Mouse (Mus musculus) lung, postnatal 0 days (tissue): ENCODE measurements at regions not wholly inside any gene's neighbourhood (a gene's known extent, or its start where the extent isn't known, plus 50 kb on each side); places are given as distances from the start of the nearest gene placed in this dataset.
A peak's percentile ranks its signal among the peaks of the same experiment; 100 is the strongest.
"Not testable (repeated sequence)": the region's sequence is repeated elsewhere in the genome, so short reads cannot be mapped to it uniquely, and the experiment has no call there.

Experiments
- ATAC-seq: fragments of 200-750 bp; cut with Nextera tagmentation; 2 replicates; pipeline ENCODE4 v1.8.0; 2017; ENCODE audit warnings: moderate library complexity
- DNase-seq: peaks from one replicate; pipeline ENCODE4 v3.0.0-alpha.2; 2016; ENCODE audit warnings: low spot score
- H3K27ac ChIP-seq: fragments of 300-500 bp; sonication (generic); 2 replicates; pipeline ENCODE4 v1.5.1; 2014; ENCODE audit warnings: antibody characterized with exemption, mild to moderate bottlenecking, low read length, mixed read lengths
- H3K27me3 ChIP-seq: fragments of 300-500 bp; sonication (generic); replicated peaks from 2 replicates; pipeline ENCODE4 v1.6.1; 2014; ENCODE audit warnings: low read length, mixed read lengths; ENCODE audit not compliant: insufficient read depth
- H3K36me3 ChIP-seq: fragments of 300-500 bp; sonication (generic); 2 replicates; pipeline ENCODE4 v1.6.1; 2014; ENCODE audit warnings: low read length, mixed read lengths; ENCODE audit not compliant: insufficient read depth
- H3K4me1 ChIP-seq: fragments of 300-500 bp; sonication (generic); 2 replicates; pipeline ENCODE4 v1.6.1; 2014; ENCODE audit warnings: antibody characterized with exemption, low read depth, low read length, mixed read lengths; ENCODE audit not compliant: insufficient read depth
- H3K4me2 ChIP-seq: fragments of 300-500 bp; sonication (generic); replicated peaks from 2 replicates; pipeline ENCODE4 v1.6.1; 2014; ENCODE audit warnings: low read depth, mild to moderate bottlenecking, low read length, moderate library complexity, mixed read lengths
- H3K4me3 ChIP-seq: fragments of 300-500 bp; sonication (generic); 2 replicates; pipeline ENCODE4 v1.5.1; 2014; ENCODE audit warnings: low read depth, low read length
- H3K9ac ChIP-seq: fragments of 300-500 bp; sonication (generic); replicated peaks from 2 replicates; pipeline ENCODE4 v1.6.1; 2014; ENCODE audit warnings: low read depth, mild to moderate bottlenecking
- H3K9me3 ChIP-seq: fragments of 300-500 bp; sonication (generic); 2 replicates; pipeline ENCODE4 v1.6.1; 2016; ENCODE audit warnings: low read length, mixed read lengths
- CTCF ChIP-seq: IDR thresholded peaks from 2 replicates; pipeline ENCODE4 v1.5.1; 2016; ENCODE audit warnings: antibody characterized with exemption, mild to moderate bottlenecking
- EP300 ChIP-seq: IDR thresholded peaks from 2 replicates; pipeline ENCODE4 v1.6.1; 2016; ENCODE audit warnings: antibody characterized with exemption, mild to moderate bottlenecking, control low read depth
- WGBS: fragments of 180-500 bp; shearing (Covaris S2); extraction: QIAGEN DNeasy Blood & Tissue Kit; methylation state at CpG from one replicate; pipeline ENCODE4 v1.1.7; 2014; 5-methylcytosine and 5-hydroxymethylcytosine counted together

GRCm38 (mm10) chr10:119086450-119086849 lies 153.4 kb downstream of the Cand1 start:
- no peak overlapping the region for H3K4me3 ChIP-seq
- H3K4me2 ChIP-seq = no peak overlapping the region
- H3K27me3 ChIP-seq = no peaks in the 10 kb centered on the region
- no peak overlapping the region for H3K9ac ChIP-seq
- WGBS = 34% methylated on average over 5 of the region's 5 CpGs
- DNase-seq (no peak), ATAC-seq (no peak)
- H3K36me3 ChIP-seq = no peaks in the 10 kb centered on the region
- no peaks in the 10 kb centered on the region for H3K4me1 ChIP-seq
- H3K27ac ChIP-seq = no peak overlapping the region
- no peak for TF ChIP-seq EP300
- TF ChIP-seq CTCF = no peak
- no peaks in the 10 kb centered on the region for H3K9me3 ChIP-seq

DNA sequence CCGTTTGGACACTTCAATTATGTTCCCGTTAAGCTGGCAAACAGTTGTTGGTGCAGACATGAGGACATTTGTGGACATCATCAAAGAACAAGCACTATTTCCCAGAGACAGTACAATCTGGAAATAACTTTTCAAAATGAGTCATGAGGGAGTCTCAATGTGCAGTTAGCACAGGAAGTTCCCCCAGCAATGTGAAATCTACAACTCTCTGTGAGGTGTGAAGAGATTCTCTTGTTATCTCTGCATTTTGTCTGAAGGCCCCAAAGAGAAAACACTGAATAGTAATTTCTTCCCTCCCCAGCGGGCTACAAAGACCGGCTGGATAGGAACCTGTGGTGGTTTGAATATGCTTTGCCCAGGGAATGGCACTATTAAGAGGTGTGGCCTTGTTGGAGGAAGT lies 156.4 kb downstream of the Cand1 start:
- Histone ChIP-seq H3K4me3 (no peak overlapping the region), H3K9ac (no peak overlapping the region), H3K9me3 (no peaks in the 10 kb centered on the region), H3K4me1 (no peaks in the 10 kb centered on the region), H3K4me2 (no peak overlapping the region), H3K27me3 (no peaks in the 10 kb centered on the region), H3K36me3 (no peaks in the 10 kb centered on the region), H3K27ac (no peak overlapping the region)
- TF ChIP-seq CTCF = no peak
- TF ChIP-seq EP300 = no peak
- WGBS = 64% methylated on average over 4 of the region's 4 CpGs
- DNase-seq (no peak), ATAC-seq (no peak)

DNA sequence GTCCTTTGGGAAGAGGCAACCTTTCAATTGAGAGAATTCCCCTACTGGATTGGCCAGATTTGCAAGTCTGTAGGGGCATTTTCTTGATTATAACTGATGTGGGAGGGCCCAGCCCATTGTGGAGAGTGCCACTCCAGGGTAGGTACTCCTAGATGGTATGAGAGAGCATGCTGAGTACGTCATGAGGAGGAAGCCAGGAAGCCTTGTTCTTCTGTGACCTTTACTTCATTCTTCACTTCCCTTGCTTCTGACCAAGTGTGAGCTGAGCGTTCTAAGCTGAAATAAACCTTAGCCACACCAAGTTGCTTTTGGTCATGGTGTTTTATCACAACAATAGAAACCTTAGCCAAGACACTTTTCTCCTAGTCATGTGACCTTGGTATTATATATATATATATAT lies 157.0 kb downstream of the Cand1 start:
- Histone ChIP-seq H3K9ac (no peak overlapping the region), H3K4me2 (no peak overlapping the region), H3K36me3 (no peaks in the 10 kb centered on the region), H3K4me3 (no peak overlapping the region), H3K4me1 (no peaks in the 10 kb centered on the region), H3K27me3 (no peaks in the 10 kb centered on the region), H3K27ac (no peak overlapping the region), H3K9me3 (no peaks in the 10 kb centered on the region)
- 53% methylated on average over 2 of the region's 2 CpGs for WGBS
- TF ChIP-seq CTCF = no peak
- no peak for TF ChIP-seq EP300
- ATAC-seq (no peak), DNase-seq (no peak)

GRCm38 (mm10) chr10:119081766-119082165 lies 158.1 kb downstream of the Cand1 start:
- 81% methylated on average over 3 of the region's 3 CpGs for WGBS
- not testable (repeated sequence) for H3K36me3 ChIP-seq

DNA sequence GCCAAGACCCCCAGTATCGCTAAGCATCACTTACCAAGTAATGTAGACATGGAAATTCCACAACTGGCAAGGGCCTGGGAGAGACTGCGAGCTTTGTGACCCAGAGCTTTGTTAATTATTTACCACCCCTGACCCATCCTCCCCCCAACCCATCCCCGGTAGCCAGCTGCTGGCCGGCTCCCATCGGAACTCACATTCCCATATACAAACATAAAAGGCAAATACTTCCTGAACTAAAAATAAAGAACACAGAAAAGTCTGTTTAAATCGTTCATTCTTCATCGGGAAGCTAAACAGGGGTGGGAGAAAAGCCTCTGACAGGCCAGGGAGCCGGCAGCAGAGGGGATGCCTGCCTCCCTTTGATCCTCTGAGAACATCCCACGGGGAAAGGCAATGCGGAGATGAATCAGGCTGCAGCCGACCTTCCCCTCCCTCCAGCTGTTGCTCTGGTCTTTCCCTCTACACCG lies 163.7 kb downstream of the Cand1 start:
- 5% methylated on average over 12 of the region's 12 CpGs for WGBS
- peak overlapping the region; percentile 14; the same call in 1 of the 2 replicates for H3K4me2 ChIP-seq
- no peaks in the 10 kb centered on the region for H3K27me3 ChIP-seq
- H3K36me3 ChIP-seq = no peaks in the 10 kb centered on the region
- H3K4me1 ChIP-seq = no peaks in the 10 kb centered on the region; the same call in 1 of the 2 replicates
- ATAC-seq = peak; percentile 37
- H3K27ac ChIP-seq = peak overlapping the region; percentile 47; the same call in 1 of the 2 replicates
- TF ChIP-seq EP300 (0 out of 2 replicates have a peak, but pooled peaks have one; percentile 19), CTCF (no peak)
- H3K9ac ChIP-seq = no peak overlapping the region
- H3K9me3 ChIP-seq = no peaks in the 10 kb centered on the region
- no peak overlapping the region for H3K4me3 ChIP-seq
- no peak for DNase-seq

More at GRCm38 (mm10) chr10:119081766-119082165, 158.1 kb downstream of the Cand1 start:
- H3K4me3 ChIP-seq, ATAC-seq, H3K9me3 ChIP-seq, H3K27ac ChIP-seq, H3K4me1 ChIP-seq, DNase-seq, H3K27me3 ChIP-seq, H3K4me2 ChIP-seq, H3K9ac ChIP-seq: not testable (repeated sequence)

DNA sequence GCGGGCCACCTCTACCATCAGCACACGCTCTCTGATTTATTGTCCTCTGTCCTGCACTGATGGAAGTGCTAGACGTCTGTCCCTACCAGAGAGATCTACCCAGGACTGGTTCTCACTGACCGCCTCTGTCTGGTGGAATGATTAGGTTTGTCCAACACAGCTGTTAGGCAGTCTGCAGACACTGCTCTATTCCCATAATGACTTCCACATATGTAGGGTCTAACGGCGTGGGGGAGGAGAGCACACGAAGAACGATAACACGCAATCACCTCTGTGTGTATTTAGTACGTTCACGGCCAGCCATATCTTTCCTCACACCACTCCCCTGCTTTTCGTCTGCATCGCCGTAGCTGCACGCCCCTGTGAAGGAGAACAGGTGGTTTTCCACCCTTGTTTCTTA lies 165.0 kb downstream of the Cand1 start:
- Histone ChIP-seq H3K9me3 (no peaks in the 10 kb centered on the region), H3K27me3 (no peaks in the 10 kb centered on the region), H3K9ac (no peak overlapping the region), H3K36me3 (no peaks in the 10 kb centered on the region), H3K4me2 (no peak overlapping the region), H3K4me3 (no peak overlapping the region), H3K27ac (no peak overlapping the region), H3K4me1 (no peaks in the 10 kb centered on the region; the same call in 1 of the 2 replicates)
- TF ChIP-seq EP300 (no peak), CTCF (no peak)
- DNase-seq = no peak
- no peak for ATAC-seq
- WGBS = 47% methylated on average over 15 of the region's 15 CpGs

DNA sequence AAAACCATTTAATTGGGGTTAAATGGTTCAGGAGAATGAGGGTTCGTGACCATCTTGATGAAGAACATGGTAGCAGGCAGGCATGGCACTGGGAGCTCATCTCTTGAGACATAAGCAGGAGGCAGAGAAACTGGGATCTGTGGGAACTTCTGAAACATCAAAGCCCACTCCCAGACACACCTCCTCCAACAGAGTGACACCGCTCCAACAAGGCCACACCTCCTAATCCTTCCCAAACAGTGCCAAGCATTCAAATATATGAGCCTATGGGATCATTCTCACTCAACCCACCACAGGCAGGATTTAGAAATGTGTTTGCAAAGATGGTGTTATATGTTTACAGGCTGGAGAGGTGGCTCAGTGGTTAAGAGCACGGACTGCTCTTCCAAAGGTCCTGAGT lies 165.9 kb downstream of the Cand1 start:
- TF ChIP-seq CTCF (no peak), EP300 (no peak)
- WGBS = 92% methylated on average over 3 of the region's 3 CpGs
- no peak overlapping the region for H3K9ac ChIP-seq

More for the DNA sequence above, 165.9 kb downstream of the Cand1 start:
- Histone ChIP-seq H3K9me3 (no peaks in the 10 kb centered on the region), H3K36me3 (no peaks in the 10 kb centered on the region), H3K27me3 (no peaks in the 10 kb centered on the region), H3K27ac (no peak overlapping the region), H3K4me1 (no peaks in the 10 kb centered on the region; the same call in 1 of the 2 replicates), H3K4me3 (no peak overlapping the region), H3K4me2 (no peak overlapping the region)
- DNase-seq (no peak), ATAC-seq (no peak)
